Mouse (Mus musculus) brown adipose tissue, adult 24 weeks (tissue): Measurements from ENCODE around the gene Slc43a3. TPM values are rescaled to one million over a fixed set of nuclear protein-coding genes. Genes with fewer than 3 reads are reported as not detected.

Experiments
- H3K27ac ChIP-seq: fragments of 200-500 bp; replicated peaks from 2 replicates; pipeline ENCODE4 v1.5.1; 2012; ENCODE audit warnings: low read depth, mild to moderate bottlenecking, low read length
- H3K4me1 ChIP-seq: fragments of 200-500 bp; 2 replicates; pipeline ENCODE4 v1.6.1; 2012; ENCODE audit warnings: low read length, mixed read lengths; ENCODE audit not compliant: control insufficient read depth, insufficient read depth, insufficient read length
- H3K4me3 ChIP-seq: fragments of 200-500 bp; 2 replicates; pipeline ENCODE4 v1.5.1; 2012; ENCODE audit warnings: low read depth, mild to moderate bottlenecking, low read length, moderate library complexity; ENCODE audit not compliant: insufficient read depth
- polyA plus RNA-seq: library from polyadenylated mRNA; stranded (reverse); fragments of >200 nt; gene quantifications from 2 replicates; pipeline ENCODE4 v1.2.4, GENCODE M21; 2012; ENCODE audit not compliant: missing spikeins, insufficient read depth, insufficient read length

Slc43a3 gene
- polyA plus RNA-seq, 1 experiment: 18.6 TPM

- Histone ChIP-seq H3K27ac (no peak overlapping the region), H3K4me1 (peaks cover 11% of the 10 kb centered on the region; the same call in 1 of the 2 replicates), H3K4me3 (no peak overlapping the region)
These were observed 18.2 kb upstream of the Slc43a3 start for GRCm38 (mm10) chr2:84918188-84918587.

- H3K4me1 ChIP-seq: peaks cover 7% of the 10 kb centered on the region; the same call in 1 of the 2 replicates
These were observed 16.7 kb upstream of the Slc43a3 start for GRCm38 (mm10) chr2:84919601-84920108.

GRCm38 (mm10) chr2:84930186-84930585 lies 6.2 kb upstream of the Slc43a3 start:
- Histone ChIP-seq H3K4me3 (no peak overlapping the region), H3K4me1 (peaks cover 7% of the 10 kb centered on the region; the same call in 1 of the 2 replicates)

More at GRCm38 (mm10) chr2:84919601-84920108, 16.7 kb upstream of the Slc43a3 start:
- no peak overlapping the region for H3K4me3 ChIP-seq
- no peak overlapping the region for H3K27ac ChIP-seq

GRCm38 (mm10) chr2:84933992-84934648 lies 2.3 kb upstream of the Slc43a3 start:
- H3K27ac ChIP-seq: no peak overlapping the region
- peaks cover 7% of the 10 kb centered on the region; the same call in 1 of the 2 replicates for H3K4me1 ChIP-seq
- H3K4me3 ChIP-seq: no peak overlapping the region

More at GRCm38 (mm10) chr2:84930186-84930585, 6.2 kb upstream of the Slc43a3 start:
- H3K27ac ChIP-seq: no peak overlapping the region

GRCm38 (mm10) chr2:84934649-84935007 lies 1.8 kb upstream of the Slc43a3 start:
- no peak overlapping the region for H3K27ac ChIP-seq
- no peak overlapping the region for H3K4me3 ChIP-seq
- peaks cover 8% of the 10 kb centered on the region; the same call in 1 of the 2 replicates for H3K4me1 ChIP-seq

- Histone ChIP-seq H3K27ac (no peak overlapping the region), H3K4me3 (no peak overlapping the region), H3K4me1 (peaks cover 11% of the 10 kb centered on the region; the same call in 1 of the 2 replicates)
These were observed 1.3 kb upstream of the Slc43a3 start for GRCm38 (mm10) chr2:84935065-84935464.

- peak overlapping the region; percentile 87 for H3K27ac ChIP-seq
- H3K4me1 ChIP-seq: peaks cover 15% of the 10 kb centered on the region; the same call in 1 of the 2 replicates
- H3K4me3 ChIP-seq: peak overlapping the region; percentile 64
These were observed 1.2 kb downstream of the Slc43a3 start for GRCm38 (mm10) chr2:84937491-84938150.

GRCm38 (mm10) chr2:84938249-84938946 lies 2.0 kb downstream of the Slc43a3 start:
- Histone ChIP-seq H3K4me1 (peaks cover 15% of the 10 kb centered on the region; the same call in 1 of the 2 replicates), H3K27ac (peak overlapping the region; percentile 87), H3K4me3 (peak overlapping the region; percentile 64)

- peaks cover 11% of the 10 kb centered on the region; the same call in 1 of the 2 replicates for H3K4me1 ChIP-seq
- H3K4me3 ChIP-seq: no peak overlapping the region
- no peak overlapping the region for H3K27ac ChIP-seq
These were observed 2.9 kb downstream of the Slc43a3 start for GRCm38 (mm10) chr2:84939306-84939705.

GRCm38 (mm10) chr2:84939711-84940110 lies 3.3 kb downstream of the Slc43a3 start:
- Histone ChIP-seq H3K4me1 (peaks cover 8% of the 10 kb centered on the region; the same call in 1 of the 2 replicates), H3K4me3 (no peak overlapping the region), H3K27ac (peak overlapping the region; percentile 44; the same call in 1 of the 2 replicates)

- Histone ChIP-seq H3K27ac (no peak overlapping the region), H3K4me1 (peaks cover 8% of the 10 kb centered on the region; the same call in 1 of the 2 replicates), H3K4me3 (no peak overlapping the region)
These were observed 5.0 kb downstream of the Slc43a3 start for GRCm38 (mm10) chr2:84941332-84941731.

- Histone ChIP-seq H3K4me1 (peaks cover 8% of the 10 kb centered on the region; the same call in 1 of the 2 replicates), H3K4me3 (no peak overlapping the region), H3K27ac (peak overlapping the region; percentile 57)
These were observed 5.4 kb downstream of the Slc43a3 start for GRCm38 (mm10) chr2:84941795-84942194.

- no peaks in the 10 kb centered on the region; the same call in 1 of the 2 replicates for H3K4me1 ChIP-seq
- no peak overlapping the region for H3K27ac ChIP-seq
- H3K4me3 ChIP-seq: no peak overlapping the region
These were observed 10.9 kb downstream of the Slc43a3 start for GRCm38 (mm10) chr2:84947154-84947771.

- H3K4me3 ChIP-seq: no peak overlapping the region
- H3K4me1 ChIP-seq: no peaks in the 10 kb centered on the region; the same call in 1 of the 2 replicates
- H3K27ac ChIP-seq: no peak overlapping the region
These were observed 11.9 kb downstream of the Slc43a3 start for GRCm38 (mm10) chr2:84948252-84948651.
